Mouse (Mus musculus) lung, embryonic 16.5 days (tissue): ENCODE results near the gene Asxl2. TPM values are rescaled to one million over a fixed set of nuclear protein-coding genes. Genes with fewer than 3 reads are reported as not detected.
A peak's percentile ranks its signal among the peaks of the same experiment; 100 is the strongest.

Source experiments
- ATAC-seq: fragments of 200-750 bp; cut with Nextera tagmentation; 2 replicates; pipeline ENCODE4 v1.8.0; 2017; ENCODE audit warnings: low read depth, mild to moderate bottlenecking, moderate library complexity
- H3K27ac ChIP-seq: fragments of 300-500 bp; sonication (generic); 2 replicates; pipeline ENCODE4 v1.5.1; 2014; ENCODE audit warnings: mild to moderate bottlenecking, control low read depth, low read length
- H3K27me3 ChIP-seq: fragments of 300-500 bp; sonication (generic); 2 replicates; pipeline ENCODE4 v1.6.1; 2014; ENCODE audit warnings: low read depth, low read length, mixed read lengths; ENCODE audit not compliant: control insufficient read depth, insufficient read depth
- H3K36me3 ChIP-seq: fragments of 300-500 bp; sonication (generic); 2 replicates; pipeline ENCODE4 v1.6.1; 2014; ENCODE audit warnings: low read length; ENCODE audit not compliant: control insufficient read depth, insufficient read depth
- H3K4me1 ChIP-seq: fragments of 300-500 bp; sonication (generic); replicated peaks from 2 replicates; pipeline ENCODE4 v1.6.1; 2014; ENCODE audit warnings: low read length, mixed read lengths; ENCODE audit not compliant: control insufficient read depth, insufficient read depth
- H3K4me2 ChIP-seq: fragments of 300-500 bp; sonication (generic); 2 replicates; pipeline ENCODE4 v1.6.1; 2014; ENCODE audit warnings: low read depth, low read length, control low read depth
- H3K4me3 ChIP-seq: fragments of 300-500 bp; sonication (generic); 2 replicates; pipeline ENCODE4 v1.5.1; 2014; ENCODE audit warnings: mild to moderate bottlenecking, low read length, control low read depth
- H3K9ac ChIP-seq: fragments of 300-500 bp; sonication (generic); 2 replicates; pipeline ENCODE4 v1.6.1; 2014; ENCODE audit warnings: low read length, control low read depth
- H3K9me3 ChIP-seq: fragments of 300-500 bp; sonication (generic); 2 replicates; pipeline ENCODE4 v1.6.1; 2016; ENCODE audit warnings: low read length; ENCODE audit not compliant: control insufficient read depth
- WGBS: fragments of 180-500 bp; shearing (Covaris S2); extraction: QIAGEN DNeasy Blood & Tissue Kit; methylation state at CpG from one replicate; pipeline ENCODE4 v1.1.7; 2014; 5-methylcytosine and 5-hydroxymethylcytosine counted together
- polyA plus RNA-seq: library from polyadenylated mRNA; unstranded; fragments of >200 nt; fragmentation: Nextera tagmentation; extraction: Ambion mirVana; gene quantifications from 2 replicates; pipeline ENCODE4 v1.2.1, GENCODE M21; 2015

Gene Asxl2
- polyA plus RNA-seq, 1 experiment from 2014 or later, result 19.4 TPM

- Histone ChIP-seq H3K9me3 (no peaks in the 10 kb centered on the region), H3K9ac (no peak overlapping the region), H3K4me3 (no peak overlapping the region), H3K27me3 (no peaks in the 10 kb centered on the region), H3K4me2 (no peak overlapping the region), H3K4me1 (peaks cover 14% of the 10 kb centered on the region), H3K36me3 (peaks cover 2% of the 10 kb centered on the region; the same call in 1 of the 2 replicates), H3K27ac (no peak overlapping the region)
- ATAC-seq, result no peak
- WGBS, result 66% methylated on average over 2 of the region's 2 CpGs
Observed at GRCm38 (mm10) chr12:3424179-3424578, 2.5 kb upstream of the Asxl2 start.

- peak overlapping the region; percentile 99 for H3K4me3 ChIP-seq
- WGBS, result 33% methylated on average over 15 of the region's 15 CpGs
- H3K9ac ChIP-seq, result peak overlapping the region; percentile 54
- H3K4me1 ChIP-seq, result peaks cover 14% of the 10 kb centered on the region
- ATAC-seq, result peak; percentile 49
- no peaks in the 10 kb centered on the region for H3K27me3 ChIP-seq
- H3K9me3 ChIP-seq, result no peaks in the 10 kb centered on the region
- H3K4me2 ChIP-seq, result peak overlapping the region; percentile 65
- peak overlapping the region; percentile 98 for H3K27ac ChIP-seq
- H3K36me3 ChIP-seq, result peaks cover 2% of the 10 kb centered on the region; the same call in 1 of the 2 replicates
Observed at GRCm38 (mm10) chr12:3425375-3426341, 999 bp upstream of the Asxl2 start.

DNA sequence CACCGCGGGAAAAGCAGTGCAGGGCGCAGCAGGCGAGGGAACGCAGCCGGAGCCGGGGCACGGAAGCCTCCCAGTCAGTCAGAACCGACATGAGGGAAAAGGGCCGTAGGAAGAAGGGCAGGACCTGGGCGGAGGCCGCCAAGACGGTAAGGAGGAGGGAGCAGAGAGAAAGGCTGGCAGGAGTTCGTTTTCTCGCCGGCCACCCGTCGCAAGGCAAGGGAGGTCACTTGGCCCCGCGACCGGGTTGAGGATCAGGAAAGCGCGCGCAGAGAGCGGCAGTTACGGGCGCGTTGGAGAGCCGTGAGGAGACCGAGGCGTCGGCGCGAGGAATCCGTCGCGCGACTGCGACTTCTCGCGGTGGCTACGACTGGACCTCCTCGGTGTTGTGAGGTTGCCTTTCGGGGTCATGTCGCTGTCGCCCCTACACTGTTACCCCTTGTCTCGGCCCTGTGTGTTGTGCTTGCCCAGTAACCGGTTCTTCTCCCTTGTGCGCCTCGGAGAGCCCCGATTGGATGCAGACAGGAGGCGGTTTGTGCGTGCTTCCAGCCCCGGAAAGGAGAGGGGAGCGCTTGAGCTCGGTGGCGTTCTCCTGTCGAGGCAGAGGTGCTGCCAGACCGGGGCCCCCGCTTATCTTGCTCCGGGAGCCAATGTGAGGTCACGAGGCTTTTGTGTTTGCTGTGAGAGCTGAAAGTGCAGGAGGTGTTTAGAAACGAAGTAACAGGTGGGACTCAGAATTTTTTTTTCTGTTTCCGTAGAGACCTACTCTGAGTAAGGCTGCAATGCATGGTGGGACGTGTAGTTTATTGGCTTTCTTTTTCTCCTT is 621 bp downstream of the Asxl2 start:
- Histone ChIP-seq H3K4me1 (peaks cover 14% of the 10 kb centered on the region), H3K27ac (peak overlapping the region; percentile 98), H3K9ac (peak overlapping the region; percentile 97), H3K4me3 (peak overlapping the region; percentile 99), H3K4me2 (peak overlapping the region; percentile 57), H3K9me3 (no peaks in the 10 kb centered on the region), H3K27me3 (no peaks in the 10 kb centered on the region), H3K36me3 (peaks cover 1% of the 10 kb centered on the region; the same call in 1 of the 2 replicates)
- WGBS, result 0% methylated on average over 61 of the region's 65 CpGs
- ATAC-seq, result peak; percentile 53

- H3K27ac ChIP-seq, result no peak overlapping the region; the same call in 1 of the 2 replicates
- H3K9ac ChIP-seq, result no peak overlapping the region
- 63% methylated on average over 11 of the region's 11 CpGs for WGBS
Observed at GRCm38 (mm10) chr12:3427891-3428775, 1.5 kb downstream of the Asxl2 start.

DNA sequence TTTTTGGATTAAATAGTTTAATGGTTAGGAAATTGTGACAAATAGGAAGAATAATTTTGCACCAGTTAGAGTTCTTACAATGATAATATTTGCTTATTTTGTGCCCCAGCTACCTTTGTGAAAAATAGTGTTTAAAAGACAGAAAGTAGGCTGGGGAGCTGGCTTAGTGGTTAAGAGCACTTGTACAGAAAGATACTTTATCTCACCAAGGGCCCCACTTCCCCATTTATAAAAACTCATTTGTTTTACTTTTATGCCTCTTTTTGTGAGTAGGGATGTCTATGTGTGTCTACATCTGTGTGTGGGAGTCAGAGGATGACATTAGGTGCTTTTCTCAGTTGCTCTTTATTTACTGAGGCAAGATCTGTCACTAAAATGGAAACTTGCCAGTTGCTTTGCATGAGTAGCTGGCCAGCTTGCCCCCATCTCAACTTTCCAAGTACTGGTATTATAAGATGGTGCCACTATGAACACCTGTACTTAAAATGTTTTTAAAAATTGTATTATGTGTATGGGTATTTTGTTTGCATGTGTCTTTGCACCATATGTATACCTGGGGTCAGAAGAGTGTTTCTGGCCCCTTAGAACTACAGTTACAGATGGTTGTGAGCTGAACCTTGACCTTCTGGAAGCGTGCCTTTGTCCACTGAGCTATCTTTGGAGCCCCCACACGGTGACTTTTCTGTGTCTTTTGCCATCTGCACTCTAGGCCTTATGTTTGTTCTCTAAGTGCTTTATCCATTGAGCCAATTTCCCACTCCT is 3.2 kb downstream of the Asxl2 start:
- ATAC-seq, result no peak
- H3K4me3 ChIP-seq, result no peak overlapping the region
- H3K9me3 ChIP-seq, result no peaks in the 10 kb centered on the region
- 61% methylated on average over 2 of the region's 2 CpGs for WGBS
- no peak overlapping the region for H3K4me2 ChIP-seq
- H3K9ac ChIP-seq, result no peak overlapping the region
- H3K27me3 ChIP-seq, result no peaks in the 10 kb centered on the region
- H3K4me1 ChIP-seq, result peaks cover 10% of the 10 kb centered on the region
- H3K27ac ChIP-seq, result no peak overlapping the region
- H3K36me3 ChIP-seq, result peaks cover 2% of the 10 kb centered on the region; the same call in 1 of the 2 replicates

More at GRCm38 (mm10) chr12:3427891-3428775, 1.5 kb downstream of the Asxl2 start:
- no peaks in the 10 kb centered on the region for H3K27me3 ChIP-seq
- H3K4me3 ChIP-seq, result peak overlapping the region; percentile 99
- H3K9me3 ChIP-seq, result no peaks in the 10 kb centered on the region
- no peak for ATAC-seq
- H3K4me2 ChIP-seq, result peak overlapping the region; percentile 57
- no peaks in the 10 kb centered on the region for H3K36me3 ChIP-seq
- peaks cover 14% of the 10 kb centered on the region for H3K4me1 ChIP-seq

DNA sequence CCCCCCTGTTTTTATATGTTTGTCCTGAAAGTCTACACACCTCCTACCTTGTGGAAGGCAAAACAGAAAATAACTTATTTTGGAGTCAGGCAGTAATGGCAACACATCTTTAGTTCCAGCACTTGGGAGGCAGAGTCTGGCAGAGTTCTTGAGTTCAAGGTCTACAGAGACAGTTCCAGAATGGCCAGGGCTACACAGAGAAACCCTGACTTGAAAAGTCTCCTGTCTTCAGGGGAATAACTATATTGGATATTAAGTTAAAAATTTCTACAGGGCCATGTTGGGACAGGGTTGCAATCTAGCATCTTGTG is 3.7 kb downstream of the Asxl2 start:
- Histone ChIP-seq H3K36me3 (peaks cover 2% of the 10 kb centered on the region; the same call in 1 of the 2 replicates), H3K4me1 (peaks cover 7% of the 10 kb centered on the region), H3K27me3 (no peaks in the 10 kb centered on the region), H3K4me2 (no peak overlapping the region), H3K27ac (no peak overlapping the region), H3K9ac (no peak overlapping the region), H3K9me3 (no peaks in the 10 kb centered on the region), H3K4me3 (no peak overlapping the region)
- no peak for ATAC-seq

DNA sequence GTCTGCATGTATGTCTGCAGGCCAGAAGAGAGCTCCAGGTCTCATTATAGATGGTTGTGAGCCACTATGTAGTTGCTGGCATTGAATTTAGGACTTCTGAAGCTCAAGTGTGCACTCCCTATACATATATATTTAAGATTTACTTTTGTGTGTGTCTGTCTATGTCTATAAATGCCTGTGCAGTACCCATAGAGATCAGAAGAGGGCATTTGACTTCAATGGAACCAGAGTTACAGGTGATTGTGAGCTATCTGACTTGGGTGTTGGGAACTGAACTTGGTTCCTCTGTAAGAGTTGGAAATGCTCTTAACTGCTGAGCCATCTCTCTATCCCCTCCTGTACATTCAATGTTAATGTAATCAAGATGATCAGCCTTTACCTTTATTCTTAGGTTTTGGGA is 4.3 kb downstream of the Asxl2 start:
- Histone ChIP-seq H3K36me3 (peaks cover 2% of the 10 kb centered on the region; the same call in 1 of the 2 replicates), H3K4me3 (no peak overlapping the region), H3K9me3 (no peaks in the 10 kb centered on the region), H3K4me1 (peaks cover 4% of the 10 kb centered on the region; the same call in 1 of the 2 replicates), H3K27me3 (no peaks in the 10 kb centered on the region), H3K9ac (no peak overlapping the region), H3K4me2 (no peak overlapping the region), H3K27ac (no peak overlapping the region)
- ATAC-seq, result no peak

- H3K4me2 ChIP-seq, result no peak overlapping the region
- H3K9ac ChIP-seq, result no peak overlapping the region
- H3K9me3 ChIP-seq, result no peaks in the 10 kb centered on the region
- ATAC-seq, result 0 out of 2 replicates have a peak, but pooled peaks have one; percentile 17
- H3K4me1 ChIP-seq, result peaks cover 2% of the 10 kb centered on the region; the same call in 1 of the 2 replicates
- no peak overlapping the region for H3K4me3 ChIP-seq
- WGBS, result 55% methylated on average over 1 of the region's 1 CpGs
- H3K27ac ChIP-seq, result no peak overlapping the region
- no peaks in the 10 kb centered on the region for H3K27me3 ChIP-seq
- H3K36me3 ChIP-seq, result peaks cover 4% of the 10 kb centered on the region; the same call in 1 of the 2 replicates
Observed at GRCm38 (mm10) chr12:3433736-3434135, 7.1 kb downstream of the Asxl2 start.
